Mouse (Mus musculus): ENCODE results near the gene Ahcyl2.
"Not testable (repeated sequence)": the region's sequence is repeated elsewhere in the genome, so short reads cannot be mapped to it uniquely, and the experiment has no call there.

The Ahcyl2 gene

GRCm38 (mm10) chr6:29767813-29768660, at the start of gene Ahcyl2:
Gene Ahcyl2 (plus strand): TSS chr6:29768011.
- peak; percentile 83 for DNase-seq (ENCODE audit: extremely low spot score, low read depth, low spot score)

- no peak for DNase-seq (ENCODE audit: extremely low spot score, low read depth, low spot score)
Observed at GRCm38 (mm10) chr6:29718894-29719329, 48.9 kb upstream of the Ahcyl2 start.

- DNase-seq (ENCODE audit: extremely low spot score, low read depth, low spot score): no peak
Observed at GRCm38 (mm10) chr6:29721890-29722289, 45.9 kb upstream of the Ahcyl2 start.

- DNase-seq (ENCODE audit: extremely low spot score, low read depth, low spot score): no peak
Observed at GRCm38 (mm10) chr6:29726576-29727200, 41.1 kb upstream of the Ahcyl2 start.

GRCm38 (mm10) chr6:29728035-29728434, 39.8 kb upstream of the Ahcyl2 start:
- no peak for DNase-seq (ENCODE audit: extremely low spot score, low read depth, low spot score)

- no peak for DNase-seq (ENCODE audit: extremely low spot score, low read depth, low spot score)
Observed at GRCm38 (mm10) chr6:29729491-29729890, 38.3 kb upstream of the Ahcyl2 start.

GRCm38 (mm10) chr6:29735336-29735688, 32.5 kb upstream of the Ahcyl2 start, which contains the start of gene Smo:
Gene Smo (plus strand): TSS chr6:29735503.
- no peak for DNase-seq (ENCODE audit: extremely low spot score, low read depth, low spot score)

GRCm38 (mm10) chr6:29735689-29736451, 31.9 kb upstream of the Ahcyl2 start:
- DNase-seq (ENCODE audit: extremely low spot score, low read depth, low spot score): no peak

- DNase-seq (ENCODE audit: extremely low spot score, low read depth, low spot score): no peak
Observed at GRCm38 (mm10) chr6:29736610-29737458, 31.0 kb upstream of the Ahcyl2 start.

GRCm38 (mm10) chr6:29751466-29752152, 16.2 kb upstream of the Ahcyl2 start:
- DNase-seq (ENCODE audit: extremely low spot score, low read depth, low spot score): no peak

- DNase-seq (ENCODE audit: extremely low spot score, low read depth, low spot score): no peak
Observed at GRCm38 (mm10) chr6:29753336-29753735, 14.5 kb upstream of the Ahcyl2 start.

- DNase-seq (ENCODE audit: extremely low spot score, low read depth, low spot score): no peak
Observed at GRCm38 (mm10) chr6:29756001-29756400, 11.8 kb upstream of the Ahcyl2 start.

GRCm38 (mm10) chr6:29756476-29756875, 11.3 kb upstream of the Ahcyl2 start:
- no peak for DNase-seq (ENCODE audit: extremely low spot score, low read depth, low spot score)

GRCm38 (mm10) chr6:29758417-29758816, 9.4 kb upstream of the Ahcyl2 start:
- peak; percentile 66 for DNase-seq (ENCODE audit: extremely low spot score, low read depth, low spot score)

- DNase-seq (ENCODE audit: extremely low spot score, low read depth, low spot score): no peak
Observed at GRCm38 (mm10) chr6:29759012-29759679, 8.7 kb upstream of the Ahcyl2 start.

- not testable (repeated sequence) for DNase-seq (ENCODE audit: extremely low spot score, low read depth, low spot score)
Observed at GRCm38 (mm10) chr6:29760397-29760796, 7.4 kb upstream of the Ahcyl2 start.

GRCm38 (mm10) chr6:29761282-29761681, 6.5 kb upstream of the Ahcyl2 start:
- no peak for DNase-seq (ENCODE audit: extremely low spot score, low read depth, low spot score)

GRCm38 (mm10) chr6:29762524-29762923, 5.3 kb upstream of the Ahcyl2 start:
- no peak for DNase-seq (ENCODE audit: extremely low spot score, low read depth, low spot score)

- no peak for DNase-seq (ENCODE audit: extremely low spot score, low read depth, low spot score)
Observed at GRCm38 (mm10) chr6:29766874-29767273, 937 bp upstream of the Ahcyl2 start.
